Mouse (Mus musculus) neural tube, embryonic 11.5 days (tissue): ENCODE results near the gene Mien1. TPM values are rescaled to one million over a fixed set of nuclear protein-coding genes. Genes with fewer than 3 reads are reported as not detected.

Source experiments
- ATAC-seq: fragments of 200-750 bp; cut with Nextera tagmentation; 2 replicates; pipeline ENCODE4 v1.8.0; 2017; ENCODE audit warnings: moderate number of reproducible peaks, mild to moderate bottlenecking, moderate TSS enrichment, moderate library complexity; ENCODE audit not compliant: insufficient read depth, low FRiP score, low TSS enrichment
- DNase-seq: peaks from one replicate; pipeline ENCODE4 v3.0.0-alpha.2; 2015; ENCODE audit warnings: low spot score
- H3K27ac ChIP-seq: fragments of 300-500 bp; sonication (generic); 2 replicates; pipeline ENCODE4 v1.5.1; 2014; ENCODE audit warnings: low read depth, mild to moderate bottlenecking, low read length
- H3K27me3 ChIP-seq: fragments of 300-500 bp; sonication (generic); 2 replicates; pipeline ENCODE4 v1.6.1; 2014; ENCODE audit warnings: mild to moderate bottlenecking, low read length, mixed read lengths; ENCODE audit not compliant: control insufficient read depth, insufficient read depth
- H3K36me3 ChIP-seq: fragments of 300-500 bp; sonication (generic); 2 replicates; pipeline ENCODE4 v1.6.1; 2014; ENCODE audit warnings: mild to moderate bottlenecking, low read length, moderate library complexity, mixed read lengths; ENCODE audit not compliant: control insufficient read depth, insufficient read depth
- H3K4me1 ChIP-seq: fragments of 300-500 bp; sonication (generic); 2 replicates; pipeline ENCODE4 v1.6.1; 2014; ENCODE audit warnings: low read length, mixed read lengths; ENCODE audit not compliant: control insufficient read depth, insufficient read depth
- H3K4me2 ChIP-seq: fragments of 300-500 bp; sonication (generic); 2 replicates; pipeline ENCODE4 v1.6.1; 2014; ENCODE audit warnings: low read depth, mild to moderate bottlenecking, moderate library complexity
- H3K4me3 ChIP-seq: fragments of 300-500 bp; sonication (generic); 2 replicates; pipeline ENCODE4 v1.5.1; 2014; ENCODE audit warnings: low read depth, low read length
- H3K9ac ChIP-seq: fragments of 300-500 bp; sonication (generic); 2 replicates; pipeline ENCODE4 v1.6.1; 2014; ENCODE audit warnings: mild to moderate bottlenecking, low read length
- H3K9me3 ChIP-seq: fragments of 300-500 bp; sonication (generic); 2 replicates; pipeline ENCODE4 v1.6.1; 2016; ENCODE audit warnings: low read length; ENCODE audit not compliant: control insufficient read depth
- WGBS: fragments of 180-500 bp; shearing (Covaris S2); extraction: QIAGEN DNeasy Blood & Tissue Kit; methylation state at CpG from one replicate; pipeline ENCODE4 v1.1.7; 2014; 5-methylcytosine and 5-hydroxymethylcytosine counted together
- polyA plus RNA-seq: library from polyadenylated mRNA; unstranded; fragments of >200 nt; fragmentation: Nextera tagmentation; extraction: Ambion mirVana; gene quantifications from 2 replicates; pipeline ENCODE4 v1.2.1, GENCODE M21; 2014

Gene Mien1
- polyA plus RNA-seq, 1 experiment from 2014 or later, result 151 TPM

DNA sequence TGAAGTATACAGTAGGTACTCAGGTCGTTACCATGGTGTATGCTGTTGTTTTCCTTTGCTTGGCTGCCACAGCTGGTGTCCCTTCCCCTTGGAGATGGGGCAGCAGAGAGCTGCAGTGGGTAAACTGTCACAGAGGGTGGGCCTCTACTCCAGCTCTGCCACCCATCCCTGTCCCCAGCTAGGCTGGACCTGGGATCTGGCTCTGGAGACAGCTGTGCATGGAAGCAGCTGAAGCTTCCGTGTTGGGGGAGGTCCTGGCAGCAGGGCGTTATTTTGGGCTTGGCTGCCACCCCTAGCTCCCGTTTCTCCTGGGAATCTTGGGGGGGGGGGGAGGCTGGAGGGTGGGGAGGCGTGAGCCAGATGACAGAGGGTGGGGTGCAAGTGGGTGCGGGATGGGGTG lies 20.5 kb downstream of the Mien1 start:
- WGBS, result 67% methylated on average over 5 of the region's 6 CpGs
- peaks cover 13% of the 10 kb centered on the region for H3K4me1 ChIP-seq
- no peak overlapping the region for H3K9ac ChIP-seq
- H3K27me3 ChIP-seq, result no peaks in the 10 kb centered on the region
- no peaks in the 10 kb centered on the region for H3K9me3 ChIP-seq
- no peak overlapping the region for H3K4me2 ChIP-seq
- no peaks in the 10 kb centered on the region for H3K36me3 ChIP-seq
- no peak for DNase-seq
- ATAC-seq, result no peak
- no peak overlapping the region for H3K4me3 ChIP-seq
- H3K27ac ChIP-seq, result no peak overlapping the region

DNA sequence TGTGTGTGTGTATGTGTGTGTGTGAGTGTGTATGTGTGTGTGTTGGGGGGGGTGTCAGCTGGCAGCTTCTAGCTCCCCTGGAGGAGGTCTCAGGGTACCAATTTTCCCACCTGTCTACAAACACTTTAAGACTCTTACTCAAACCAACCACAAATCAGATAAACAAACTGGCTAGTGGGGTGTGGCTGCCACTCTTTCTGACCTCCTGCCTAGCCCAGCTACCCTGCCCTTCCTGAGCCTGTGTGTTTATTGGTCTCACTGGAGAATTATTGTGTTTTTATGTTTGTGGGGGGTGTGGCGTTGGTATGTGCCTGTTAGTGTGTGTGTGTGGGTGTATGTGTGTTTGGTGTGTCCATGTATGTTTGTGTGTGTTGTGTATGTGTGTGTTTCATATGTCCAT lies 21.7 kb downstream of the Mien1 start:
- H3K36me3 ChIP-seq, result no peaks in the 10 kb centered on the region
- no peak overlapping the region for H3K4me2 ChIP-seq
- WGBS, result 84% methylated on average over 1 of the region's 1 CpGs
- H3K27me3 ChIP-seq, result no peaks in the 10 kb centered on the region
- no peak for DNase-seq
- H3K4me1 ChIP-seq, result peaks cover 13% of the 10 kb centered on the region
- ATAC-seq, result no peak
- no peak overlapping the region for H3K9ac ChIP-seq
- no peaks in the 10 kb centered on the region for H3K9me3 ChIP-seq
- H3K27ac ChIP-seq, result no peak overlapping the region
- no peak overlapping the region for H3K4me3 ChIP-seq

DNA sequence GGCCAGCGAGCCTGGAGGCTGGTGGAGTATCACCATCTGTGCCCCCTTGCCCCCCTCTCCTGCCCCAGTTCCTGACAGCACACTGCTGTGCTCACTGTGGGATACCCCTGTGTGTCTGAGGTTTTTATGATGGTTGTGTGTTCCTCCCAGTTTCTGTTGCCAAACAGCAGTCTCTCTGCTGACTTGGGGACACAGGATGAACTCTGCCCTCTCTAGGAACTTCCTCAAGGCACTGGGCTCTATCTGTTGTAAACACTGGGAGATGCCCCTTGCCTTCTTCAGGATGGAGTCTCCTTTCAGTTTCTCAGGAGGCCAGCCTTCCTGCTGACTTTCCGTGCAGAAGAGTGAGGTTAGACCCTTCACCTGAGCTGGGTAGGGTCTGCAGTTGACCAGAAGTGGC lies 24.6 kb downstream of the Mien1 start:
- no peak for DNase-seq
- Histone ChIP-seq H3K36me3 (no peaks in the 10 kb centered on the region), H3K4me3 (no peak overlapping the region; the same call in 1 of the 2 replicates), H3K9ac (peak overlapping the region; percentile 29; the same call in 1 of the 2 replicates), H3K4me2 (peak overlapping the region; percentile 93), H3K4me1 (peaks cover 13% of the 10 kb centered on the region), H3K9me3 (no peaks in the 10 kb centered on the region), H3K27ac (no peak overlapping the region), H3K27me3 (peaks cover 6% of the 10 kb centered on the region; the same call in 1 of the 2 replicates)
- ATAC-seq, result no peak
- WGBS, result 25% methylated on average over 2 of the region's 2 CpGs

DNA sequence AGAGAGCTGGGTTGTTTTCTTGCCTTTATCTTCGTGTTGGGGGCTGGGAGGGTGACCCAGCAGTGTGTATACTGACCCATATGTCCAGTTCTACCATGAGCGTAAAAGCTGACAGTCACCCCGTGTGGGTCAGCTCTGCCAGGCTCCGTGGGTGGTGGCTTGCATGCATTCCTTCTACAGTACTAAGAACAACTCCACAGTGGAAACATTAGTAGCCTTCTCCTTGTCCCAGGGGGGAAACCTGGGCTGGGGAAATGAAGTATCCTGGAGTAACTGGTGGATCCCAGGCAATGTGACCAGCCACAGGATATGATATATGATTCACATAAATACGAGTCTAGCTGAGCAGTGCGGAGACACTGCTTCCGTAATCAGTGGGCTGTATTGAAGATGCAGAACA lies 25.1 kb downstream of the Mien1 start:
- H3K4me1 ChIP-seq, result peaks cover 16% of the 10 kb centered on the region
- peak overlapping the region; percentile 83; the same call in 1 of the 2 replicates for H3K9ac ChIP-seq
- ATAC-seq, result no peak
- peak overlapping the region; percentile 93 for H3K4me2 ChIP-seq
- H3K9me3 ChIP-seq, result no peaks in the 10 kb centered on the region
- WGBS, result 15% methylated on average over 7 of the region's 7 CpGs
- peak overlapping the region; percentile 82 for H3K4me3 ChIP-seq
- no peak for DNase-seq
- H3K27ac ChIP-seq, result no peak overlapping the region
- H3K27me3 ChIP-seq, result peaks cover 6% of the 10 kb centered on the region; the same call in 1 of the 2 replicates
- H3K36me3 ChIP-seq, result no peaks in the 10 kb centered on the region

DNA sequence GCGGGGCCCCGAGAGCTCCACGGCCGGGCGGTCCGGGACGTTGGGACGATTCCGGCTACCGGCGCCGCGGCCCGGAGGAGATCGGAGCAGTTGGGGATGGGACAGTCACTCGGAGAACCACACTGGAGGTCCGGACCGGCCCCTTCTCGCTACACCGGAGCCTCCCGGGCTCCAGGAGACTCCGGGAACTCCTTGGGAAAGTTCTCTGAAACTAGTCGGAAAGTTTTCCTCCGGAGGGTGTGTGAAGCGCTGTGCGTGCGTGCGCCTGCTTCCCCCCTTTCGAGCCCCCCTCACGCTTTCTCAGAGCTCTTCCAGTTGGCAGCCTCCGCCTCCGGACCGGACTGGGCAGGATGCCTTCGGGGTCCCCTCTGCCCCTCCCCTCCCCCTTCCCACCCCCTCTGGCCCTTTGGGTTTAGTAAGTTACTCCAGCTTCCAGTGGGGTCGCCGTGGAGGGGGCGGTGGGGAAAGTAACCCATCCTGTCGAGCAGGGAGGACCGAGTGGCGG lies 25.9 kb downstream of the Mien1 start:
- Histone ChIP-seq H3K4me1 (peaks cover 16% of the 10 kb centered on the region), H3K4me2 (peak overlapping the region; percentile 93), H3K9ac (peak overlapping the region; percentile 83), H3K36me3 (no peaks in the 10 kb centered on the region), H3K27me3 (peaks cover 6% of the 10 kb centered on the region; the same call in 1 of the 2 replicates), H3K27ac (peak overlapping the region; percentile 70), H3K4me3 (peak overlapping the region; percentile 82), H3K9me3 (no peaks in the 10 kb centered on the region)
- ATAC-seq (no peak; the same call in 1 of the 2 replicates), DNase-seq (peak; percentile 57)
- under 1% methylated on average over 40 of the region's 40 CpGs for WGBS

DNA sequence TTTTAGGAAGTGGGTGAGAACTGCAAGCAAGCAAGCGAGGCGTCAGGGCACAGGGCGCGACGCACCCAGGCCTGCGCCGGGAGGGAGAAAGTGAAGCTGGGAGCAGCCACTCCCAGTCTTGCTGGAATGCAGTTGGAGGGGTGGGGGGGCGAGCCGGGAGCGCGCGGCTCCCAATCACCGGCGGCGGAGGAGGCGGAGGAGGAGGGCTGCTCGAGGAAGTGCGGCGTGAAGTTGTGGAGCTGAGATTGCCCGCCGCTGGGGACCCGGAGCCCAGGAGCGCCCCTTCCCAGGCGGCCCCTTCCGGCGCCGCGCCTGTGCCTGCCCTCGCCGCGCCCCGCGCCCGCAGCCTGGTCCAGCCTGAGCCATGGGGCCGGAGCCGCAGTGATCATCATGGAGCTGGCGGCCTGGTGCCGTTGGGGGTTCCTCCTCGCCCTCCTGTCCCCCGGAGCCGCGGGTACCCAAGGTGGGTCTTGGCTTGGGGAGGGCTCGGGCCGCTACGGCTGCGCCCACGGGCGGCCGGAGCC lies 26.5 kb downstream of the Mien1 start, which contains the start of gene Erbb2:
Gene Erbb2 (plus strand): TSS at position 198 of the 524 bp plus-strand sequence.
- Histone ChIP-seq H3K27me3 (peaks cover 6% of the 10 kb centered on the region; the same call in 1 of the 2 replicates), H3K36me3 (no peaks in the 10 kb centered on the region), H3K9me3 (no peaks in the 10 kb centered on the region), H3K4me3 (peak within 1 kb of the TSS; percentile 82), H3K4me1 (peaks cover 16% of the 10 kb centered on the region), H3K4me2 (peak within 1 kb of the TSS; percentile 93), H3K9ac (peak within 1 kb of the TSS; percentile 83), H3K27ac (peak within 1 kb of the TSS; percentile 70)
- ATAC-seq (peak; percentile 69), DNase-seq (peak; percentile 83)
- under 1% methylated on average over 49 of the region's 49 CpGs for WGBS

DNA sequence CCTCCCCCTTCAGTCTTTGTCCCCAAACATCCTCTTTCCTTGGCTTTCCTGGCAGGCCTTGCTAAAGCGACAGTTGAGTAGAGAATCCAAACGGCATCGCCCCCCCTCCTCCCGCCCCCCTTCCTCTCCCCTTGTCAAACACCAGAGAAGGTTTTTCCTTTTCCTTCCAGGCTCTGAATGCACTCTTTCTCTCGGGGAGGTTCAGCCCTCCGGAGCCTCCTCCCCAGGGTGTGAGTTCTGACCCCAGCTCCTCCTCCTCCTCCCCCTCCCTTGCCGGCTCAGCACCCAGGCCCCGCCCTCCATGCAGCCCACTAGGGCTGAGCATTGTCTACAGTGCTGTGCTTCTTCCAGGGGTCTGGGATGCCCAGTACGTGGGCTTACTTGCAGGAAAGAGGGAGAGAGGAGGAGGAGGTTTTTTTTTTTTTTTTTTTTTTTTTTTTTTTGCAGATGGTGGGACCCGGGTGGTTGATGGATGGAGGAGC lies 29.4 kb downstream of the Mien1 start:
- peak overlapping the region; percentile 19; the same call in 1 of the 2 replicates for H3K4me2 ChIP-seq
- DNase-seq, result peak; percentile 65
- no peak for ATAC-seq
- WGBS, result 2% methylated on average over 10 of the region's 10 CpGs
- H3K9ac ChIP-seq, result no peak overlapping the region; the same call in 1 of the 2 replicates
- H3K36me3 ChIP-seq, result no peaks in the 10 kb centered on the region
- peaks cover 6% of the 10 kb centered on the region; the same call in 1 of the 2 replicates for H3K27me3 ChIP-seq
- peaks cover 14% of the 10 kb centered on the region for H3K4me1 ChIP-seq
- H3K4me3 ChIP-seq, result no peak overlapping the region
- no peaks in the 10 kb centered on the region for H3K9me3 ChIP-seq
- H3K27ac ChIP-seq, result no peak overlapping the region

DNA sequence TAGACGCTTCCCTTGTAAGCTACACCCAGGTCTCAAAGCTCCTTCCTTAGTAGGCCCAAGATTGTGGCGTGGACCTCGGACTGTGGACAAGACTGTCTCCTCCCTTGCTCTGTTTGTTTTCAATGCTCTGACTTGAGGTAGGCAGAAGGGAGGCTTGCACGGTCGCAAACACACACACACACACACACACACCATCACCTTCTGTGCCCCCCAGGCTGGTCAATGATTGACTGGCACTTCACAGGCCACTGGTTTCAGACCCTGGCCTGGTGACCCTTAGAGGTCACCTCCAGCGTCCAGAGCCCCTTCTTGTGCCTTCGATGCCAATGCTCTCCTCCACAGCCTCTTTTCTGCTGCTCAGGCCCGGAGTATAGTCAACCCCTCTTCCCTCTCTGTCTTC lies 29.9 kb downstream of the Mien1 start:
- ATAC-seq, result no peak
- H3K27ac ChIP-seq, result 0 out of 2 replicates have a peak overlapping the region, but pooled peaks have one; percentile 8

More for the DNA sequence above, 29.9 kb downstream of the Mien1 start:
- Histone ChIP-seq H3K4me3 (no peak overlapping the region), H3K9me3 (no peaks in the 10 kb centered on the region), H3K9ac (peak overlapping the region; percentile 7; the same call in 1 of the 2 replicates), H3K4me2 (peak overlapping the region; percentile 19; the same call in 1 of the 2 replicates), H3K4me1 (peaks cover 9% of the 10 kb centered on the region), H3K36me3 (no peaks in the 10 kb centered on the region), H3K27me3 (peaks cover 6% of the 10 kb centered on the region; the same call in 1 of the 2 replicates)
- 59% methylated on average over 8 of the region's 8 CpGs for WGBS
- DNase-seq, result no peak
